Comparison of ENCODE assay signal across 8 mouse cellular contexts in genomic region chr5:113855696-113856095, GRCm38 (mm10). TPM values are rescaled to one million over a fixed set of nuclear protein-coding genes. Genes with fewer than 3 reads are reported as not detected.
DNase-seq lines count a peak whose midpoint lies in the region; ATAC-seq lines count a peak whose summit lies in the region.

No protein-coding gene starts in this region.

- 76% methylated on average over 3 of the region's 3 CpGs for WGBS in liver, embryonic 12.5 days (ENCODE audit: insufficient replicate concordance)
- WGBS in kidney, embryonic 15.5 days, result 73% methylated on average over 3 of the region's 3 CpGs
- WGBS in neural tube, embryonic 15.5 days, result 20% methylated on average over 3 of the region's 3 CpGs

- peaks cover 60% of the 10 kb centered on the region for H3K4me1 ChIP-seq in liver, embryonic 12.5 days
- peaks cover 35% of the 10 kb centered on the region for H3K4me1 ChIP-seq in kidney, embryonic 15.5 days
- peaks cover 50% of the 10 kb centered on the region for H3K4me1 ChIP-seq in neural tube, embryonic 15.5 days

- no peak for DNase-seq in liver
- peak; percentile 65 to 66 for DNase-seq in heart, adult 9 months (ENCODE audit: low spot score in 2 of 2)
- no peak for DNase-seq in spleen, postnatal 14 days (ENCODE audit: low spot score in 2 of 2)
- no peak for DNase-seq in cerebellum, adult 9-10 months
- DNase-seq in yolk sac, embryonic 10.5 days (ENCODE audit: low spot score), result no peak

- no peak overlapping the region for H3K9ac ChIP-seq in liver, embryonic 12.5 days
- H3K9ac ChIP-seq in kidney, embryonic 15.5 days, result no peak overlapping the region
- no peak overlapping the region for H3K9ac ChIP-seq in neural tube, embryonic 15.5 days (replicated peaks)

- H3K9me3 ChIP-seq in liver, embryonic 12.5 days (replicated peaks), result no peaks in the 10 kb centered on the region
- H3K9me3 ChIP-seq in kidney, embryonic 15.5 days (replicated peaks), result no peaks in the 10 kb centered on the region
- H3K9me3 ChIP-seq in neural tube, embryonic 15.5 days (replicated peaks), result no peaks in the 10 kb centered on the region

- H3K4me3 ChIP-seq in liver, embryonic 12.5 days, result no peak overlapping the region
- no peak overlapping the region for H3K4me3 ChIP-seq in kidney, embryonic 15.5 days (replicated peaks)
- no peak overlapping the region for H3K4me3 ChIP-seq in neural tube, embryonic 15.5 days (replicated peaks)

- H3K27ac ChIP-seq in liver, embryonic 12.5 days, result 0 out of 2 replicates have a peak overlapping the region, but pooled peaks have one; percentile 0
- 0 out of 2 replicates have a peak overlapping the region, but pooled peaks have one; percentile 14 for H3K27ac ChIP-seq in kidney, embryonic 15.5 days
- H3K27ac ChIP-seq in neural tube, embryonic 15.5 days (replicated peaks), result peak overlapping the region; percentile 56

- no peak overlapping the region for H3K4me2 ChIP-seq in liver, embryonic 12.5 days
- no peak overlapping the region for H3K4me2 ChIP-seq in kidney, embryonic 15.5 days
- H3K4me2 ChIP-seq in neural tube, embryonic 15.5 days, result no peak overlapping the region

- no peak for ATAC-seq in liver, embryonic 12.5 days
- ATAC-seq in kidney, embryonic 15.5 days (replicated peaks; ENCODE audit: low FRiP score), result no peak
- ATAC-seq in neural tube, embryonic 15.5 days (ENCODE audit: low FRiP score), result peak; percentile 48; the same call in 1 of the 2 replicates

- peaks cover 32% of the 10 kb centered on the region for H3K36me3 ChIP-seq in liver, embryonic 12.5 days
- H3K36me3 ChIP-seq in kidney, embryonic 15.5 days, result peaks cover 22% of the 10 kb centered on the region
- H3K36me3 ChIP-seq in neural tube, embryonic 15.5 days, result peaks cover 12% of the 10 kb centered on the region

- H3K27me3 ChIP-seq in liver, embryonic 12.5 days (replicated peaks), result no peaks in the 10 kb centered on the region
- H3K27me3 ChIP-seq in kidney, embryonic 15.5 days, result no peaks in the 10 kb centered on the region
- no peaks in the 10 kb centered on the region for H3K27me3 ChIP-seq in neural tube, embryonic 15.5 days (replicated peaks)

RNA-seq across cellular contexts. Expression of gene Selplg, which starts 23.3 kb away (rescaled TPM):
- polyA plus RNA-seq in liver, embryonic 12.5 days (2016; fragmentation: Nextera tagmentation; extraction: Ambion mirVana), result 10.8 and 11.6 TPM in 2 replicates
- 1.5 and 2.2 TPM in 2 replicates for polyA plus RNA-seq in kidney, embryonic 15.5 days (2015; fragmentation: Nextera tagmentation; extraction: Ambion mirVana)
- 2.3 and 27.7 TPM in 2 replicates for polyA plus RNA-seq in neural tube, embryonic 15.5 days (2015; fragmentation: Nextera tagmentation; extraction: Ambion mirVana)

RNA-seq across cellular contexts. Expression of gene Coro1c, which starts 52.9 kb away (rescaled TPM):
- polyA plus RNA-seq in liver, embryonic 12.5 days (2016; fragmentation: Nextera tagmentation; extraction: Ambion mirVana), result 78.7 and 78.8 TPM in 2 replicates
- 105 and 119 TPM in 2 replicates for polyA plus RNA-seq in kidney, embryonic 15.5 days (2015; fragmentation: Nextera tagmentation; extraction: Ambion mirVana)
- 160 and 162 TPM in 2 replicates for polyA plus RNA-seq in neural tube, embryonic 15.5 days (2015; fragmentation: Nextera tagmentation; extraction: Ambion mirVana)

RNA-seq across cellular contexts. Expression of gene Tmem119, which starts 55.4 kb away (rescaled TPM):
- polyA plus RNA-seq in liver, embryonic 12.5 days (2016; fragmentation: Nextera tagmentation; extraction: Ambion mirVana), result 7.2 and 9.8 TPM in 2 replicates
- 50.4 and 52.1 TPM in 2 replicates for polyA plus RNA-seq in kidney, embryonic 15.5 days (2015; fragmentation: Nextera tagmentation; extraction: Ambion mirVana)
- polyA plus RNA-seq in neural tube, embryonic 15.5 days (2015; fragmentation: Nextera tagmentation; extraction: Ambion mirVana), result 12.1 and 23.1 TPM in 2 replicates

Comparison
In these comparisons a context has a peak if more than half of its experiments do, and no peak if none do; other contexts are left out.
1. H3K27ac ChIP-seq: peak in every context shown above with its lines; median percentile 56 in neural tube, embryonic 15.5 days; 14 in kidney, embryonic 15.5 days; 0 in liver, embryonic 12.5 days.
2. DNase-seq: peak in heart, adult 9 months (2 of 2); none in liver (single experiment), spleen, postnatal 14 days (0 of 2), cerebellum, adult 9-10 months (single experiment) and yolk sac, embryonic 10.5 days (single experiment).